Mouse (Mus musculus): Measurements from ENCODE around the gene Gins2.

DNA sequence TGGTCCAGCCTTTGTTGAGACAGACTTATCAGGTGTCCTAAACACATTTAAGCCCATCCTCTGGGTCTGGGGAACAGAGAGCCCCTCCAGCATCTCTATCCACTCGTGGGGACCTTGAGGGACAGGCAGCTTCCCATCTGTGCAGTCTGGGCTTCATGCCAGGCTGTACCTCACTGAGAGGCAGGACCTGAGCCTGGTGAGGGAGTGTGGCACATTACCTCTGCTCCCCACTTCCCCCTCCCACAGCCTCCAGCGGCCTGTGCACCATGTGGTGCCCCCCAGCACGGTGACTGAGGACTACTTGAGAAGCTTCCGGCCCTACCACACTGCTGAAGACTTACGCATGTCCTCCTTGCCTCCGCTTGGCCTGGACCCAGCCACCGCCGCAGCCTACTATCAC, 22.4 kb downstream of the Gins2 start:
- TF ChIP-seq CTCF (conservative IDR thresholded peaks at IDR 0.05; ENCODE audit: low read length) (no peak), POU5F1 (IDR thresholded peaks at IDR 0.05; ENCODE audit: borderline replicate concordance, low read length) (no peak), NANOG (IDR thresholded peaks at IDR 0.05; ENCODE audit: borderline replicate concordance, low read length) (no peak)

Data from E14TG2a.4 (cell line).